Mouse (Mus musculus) embryonic facial prominence, embryonic 13.5 days (tissue): Measurements from ENCODE around the gene Gm21996. TPM values are rescaled to one million over a fixed set of nuclear protein-coding genes. Genes with fewer than 3 reads are reported as not detected.
"Not testable (repeated sequence)": the region's sequence is repeated elsewhere in the genome, so short reads cannot be mapped to it uniquely, and the experiment has no call there.

ENCODE experiments used
- ATAC-seq: fragments of 200-750 bp; cut with Nextera tagmentation; 2 replicates; pipeline ENCODE4 v1.8.0; 2017; ENCODE audit warnings: low read depth; ENCODE audit not compliant: insufficient number of reproducible peaks, insufficient read depth, low FRiP score, low TSS enrichment
- H3K27ac ChIP-seq: fragments of 300-500 bp; sonication (generic); 2 replicates; pipeline ENCODE4 v1.5.1; 2015; ENCODE audit warnings: moderate library complexity, mild to moderate bottlenecking, inconsistent platforms
- H3K27me3 ChIP-seq: fragments of 300-500 bp; sonication (generic); 2 replicates; pipeline ENCODE4 v1.6.1; 2015; ENCODE audit warnings: mild to moderate bottlenecking, inconsistent platforms
- H3K36me3 ChIP-seq: fragments of 300-500 bp; sonication (generic); 2 replicates; pipeline ENCODE4 v1.6.1; 2015; ENCODE audit warnings: mild to moderate bottlenecking, inconsistent platforms
- H3K4me1 ChIP-seq: fragments of 300-500 bp; sonication (generic); 2 replicates; pipeline ENCODE4 v1.6.1; 2015; ENCODE audit warnings: inconsistent platforms
- H3K4me2 ChIP-seq: fragments of 300-500 bp; sonication (generic); 2 replicates; pipeline ENCODE4 v1.6.1; 2015; ENCODE audit warnings: moderate library complexity, mild to moderate bottlenecking, inconsistent platforms
- H3K4me3 ChIP-seq: fragments of 300-500 bp; sonication (generic); 2 replicates; pipeline ENCODE4 v1.5.1; 2015; ENCODE audit warnings: mild to moderate bottlenecking, inconsistent platforms
- H3K9ac ChIP-seq: fragments of 300-500 bp; sonication (generic); 2 replicates; pipeline ENCODE4 v1.6.1; 2015; ENCODE audit warnings: mild to moderate bottlenecking, inconsistent platforms
- H3K9me3 ChIP-seq: fragments of 300-500 bp; sonication (generic); 2 replicates; pipeline ENCODE4 v1.6.1; 2016; ENCODE audit warnings: inconsistent platforms
- WGBS: fragments of 180-500 bp; shearing (Covaris S2); methylation state at CpG from one replicate; pipeline ENCODE4 v1.1.7; 2015; ENCODE audit warnings: mixed read lengths; 5-methylcytosine and 5-hydroxymethylcytosine counted together
- polyA plus RNA-seq: library from polyadenylated mRNA; unstranded; fragments of >200 nt; fragmentation: Nextera tagmentation; extraction: Ambion mirVana; gene quantifications from 2 replicates; pipeline ENCODE4 v1.2.1, GENCODE M21; 2015

The Gm21996 gene
- polyA plus RNA-seq: not detected in 2 replicates

DNA sequence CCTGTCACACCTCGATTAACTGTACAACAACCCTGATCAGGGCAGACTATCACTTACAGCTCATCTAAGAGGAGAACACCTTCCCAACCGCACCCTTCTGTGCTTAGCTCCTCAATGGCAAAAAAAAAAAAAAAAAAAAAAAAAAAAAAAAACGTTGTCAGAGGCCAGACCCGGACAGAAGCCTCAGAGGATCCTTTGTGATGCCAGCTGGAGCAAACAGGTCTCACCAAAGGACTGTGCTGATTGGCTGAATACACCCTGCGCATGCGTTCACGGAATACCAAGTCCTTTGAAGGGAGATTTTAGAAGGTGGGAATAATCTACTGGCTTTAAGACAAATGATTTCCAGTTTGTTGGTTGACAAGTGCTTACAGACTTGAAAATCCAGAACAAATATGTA is at the start of gene Gm21996:
TSS of gene Gm21996 (minus strand) at position 101 of the 400 bp plus-strand sequence.
- not testable (repeated sequence) for H3K4me2 ChIP-seq, H3K4me3 ChIP-seq, H3K4me1 ChIP-seq, H3K27me3 ChIP-seq, H3K36me3 ChIP-seq, H3K9ac ChIP-seq, ATAC-seq, H3K9me3 ChIP-seq, H3K27ac ChIP-seq
- no CpG with 5 or more reads among the region's 7 CpGs for WGBS
